Mouse (Mus musculus) adrenal gland, adult 18-20 months (tissue): ENCODE measurements at regions not wholly inside any gene's neighbourhood (a gene's known extent, or its start where the extent isn't known, plus 50 kb on each side); places are given as distances from the start of the nearest gene placed in this dataset.

Experiments used
- DNase-seq, 2 experiments: peaks; one replicate each; pipeline ENCODE4 v3.0.0; 2021 to 2022; ENCODE audit warnings: low spot score in 2 of 2

GRCm38 (mm10) chr10:102943156-102943555 is 86.9 kb downstream of the Alx1 start:
- no peak for DNase-seq

- DNase-seq, result no peak
These were observed 89.0 kb downstream of the Alx1 start for GRCm38 (mm10) chr10:102940823-102941519.

- no peak for DNase-seq
These were observed 98.6 kb downstream of the Alx1 start for GRCm38 (mm10) chr10:102931445-102931844.

GRCm38 (mm10) chr10:102928651-102929050 is 101.4 kb downstream of the Alx1 start:
- no peak for DNase-seq

GRCm38 (mm10) chr10:102897368-102897767 is 132.6 kb downstream of the Alx1 start:
- no peak for DNase-seq

- no peak for DNase-seq
These were observed 134.1 kb downstream of the Alx1 start for GRCm38 (mm10) chr10:102895952-102896351.

GRCm38 (mm10) chr10:102892373-102892772 is 137.6 kb downstream of the Alx1 start:
- no peak for DNase-seq

- DNase-seq, result no peak
These were observed 140.3 kb downstream of the Alx1 start for GRCm38 (mm10) chr10:102889709-102890108.

GRCm38 (mm10) chr10:102881824-102882438 is 148.1 kb downstream of the Alx1 start:
- no peak for DNase-seq

- peak in 1 of 2 experiments; percentile 2 for DNase-seq
These were observed 152.0 kb downstream of the Alx1 start for GRCm38 (mm10) chr10:102878010-102878409.

- DNase-seq, result no peak
These were observed 153.1 kb downstream of the Alx1 start for GRCm38 (mm10) chr10:102876946-102877345.

GRCm38 (mm10) chr10:102866920-102867319 is 163.1 kb downstream of the Alx1 start:
- no peak for DNase-seq

GRCm38 (mm10) chr10:102836567-102837224 is 193.3 kb downstream of the Alx1 start:
- no peak for DNase-seq

GRCm38 (mm10) chr10:102835814-102836213 is 194.2 kb downstream of the Alx1 start:
- no peak for DNase-seq

- DNase-seq, result no peak
These were observed 200.4 kb downstream of the Alx1 start for GRCm38 (mm10) chr10:102829606-102830005.

GRCm38 (mm10) chr10:102823434-102823833 is 206.6 kb downstream of the Alx1 start:
- no peak for DNase-seq

- DNase-seq, result no peak
These were observed 228.6 kb downstream of the Alx1 start for GRCm38 (mm10) chr10:102801391-102801790.

- DNase-seq, result no peak
These were observed 250.8 kb downstream of the Alx1 start for GRCm38 (mm10) chr10:102779243-102779642.

- DNase-seq, result no peak
These were observed 251.7 kb downstream of the Rassf9 start for GRCm38 (mm10) chr10:102763696-102764095.

GRCm38 (mm10) chr10:102762378-102762777 is 250.4 kb downstream of the Rassf9 start:
- DNase-seq, result no peak

GRCm38 (mm10) chr10:102735207-102735606 is 223.2 kb downstream of the Rassf9 start:
- DNase-seq, result peak; percentile 12 to 23

- no peak for DNase-seq
These were observed 220.4 kb downstream of the Rassf9 start for GRCm38 (mm10) chr10:102732420-102732819.
